Mouse (Mus musculus): ENCODE data around the gene Mxd1. TPM values are rescaled to one million over a fixed set of nuclear protein-coding genes. Genes with fewer than 3 reads are reported as not detected.

The Mxd1 gene
- polyA plus RNA-seq, 1 experiment from 2014 or later: 6.4 TPM

DNA sequence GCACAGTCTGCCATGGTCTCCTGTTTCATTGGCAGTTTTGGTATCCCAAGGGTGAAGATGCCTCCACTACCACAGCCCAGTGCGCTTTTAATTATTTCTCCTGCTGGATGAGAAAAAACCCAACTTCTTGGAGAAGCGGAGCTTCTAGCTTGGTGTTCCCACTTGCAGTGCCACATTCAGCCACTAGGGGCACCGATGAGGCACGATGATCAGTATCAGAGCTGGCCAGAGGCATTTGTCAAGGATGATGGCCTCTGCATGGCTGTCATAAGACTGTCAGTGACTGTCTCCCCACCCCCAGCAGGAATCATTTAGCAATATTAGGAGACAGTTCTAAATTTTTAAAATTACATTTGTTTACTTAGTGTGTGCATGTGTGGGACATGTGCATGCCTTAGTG, 69.8 kb downstream of the Mxd1 start:
- Histone ChIP-seq H3K9ac (ENCODE audit: low read depth, low read length) (no peak overlapping the region), H3K9me3 (replicated peaks; ENCODE audit: low read length) (no peaks in the 10 kb centered on the region), H3K4me2 (ENCODE audit: low read length) (no peak overlapping the region), H3K36me3 (ENCODE audit: insufficient read depth, low read length) (no peaks in the 10 kb centered on the region), H3K4me3 (replicated peaks; ENCODE audit: low read depth, low read length) (no peak overlapping the region), H3K27ac (no peak overlapping the region), H3K27me3 (ENCODE audit: insufficient read depth, low read length) (no peaks in the 10 kb centered on the region), H3K4me1 (replicated peaks; ENCODE audit: insufficient read depth, low read length) (no peaks in the 10 kb centered on the region)
- ATAC-seq (replicated peaks; ENCODE audit: low FRiP score, low read depth) (peak; percentile 52; the same call in 1 of the 2 replicates), DNase-seq (ENCODE audit: low spot score) (peak; percentile 70)
- TF ChIP-seq CTCF (IDR thresholded peaks at IDR 0.05; ENCODE audit: low read depth): peak; percentile 88
- 17% methylated on average over 4 of the region's 4 CpGs for WGBS

DNA sequence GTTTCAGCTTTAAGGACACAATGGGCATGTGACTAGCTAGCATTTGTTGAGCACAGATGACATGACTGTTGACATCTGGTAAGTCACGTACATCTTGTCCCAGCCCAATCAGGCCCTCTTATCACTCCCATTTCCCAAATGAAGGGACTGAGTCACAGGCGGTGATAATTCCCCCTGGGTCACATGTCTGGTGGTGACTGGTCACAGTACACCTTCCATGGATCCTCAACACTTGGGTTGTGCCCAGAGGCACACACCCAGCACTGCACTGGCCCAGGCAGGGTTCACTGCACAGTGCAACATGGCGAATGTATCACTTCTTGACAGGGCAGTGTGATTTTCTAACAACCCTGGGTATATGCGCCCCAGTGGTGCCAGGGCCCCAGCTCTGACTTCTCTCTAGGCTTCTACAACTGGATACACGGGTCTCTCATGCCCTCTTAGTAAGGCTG, 70.2 kb downstream of the Mxd1 start:
- Histone ChIP-seq H3K4me2 (ENCODE audit: low read length) (no peak overlapping the region), H3K27ac (no peak overlapping the region), H3K4me3 (replicated peaks; ENCODE audit: low read depth, low read length) (no peak overlapping the region), H3K4me1 (replicated peaks; ENCODE audit: insufficient read depth, low read length) (no peaks in the 10 kb centered on the region), H3K9ac (ENCODE audit: low read depth, low read length) (no peak overlapping the region), H3K27me3 (ENCODE audit: insufficient read depth, low read length) (no peaks in the 10 kb centered on the region), H3K9me3 (replicated peaks; ENCODE audit: low read length) (no peaks in the 10 kb centered on the region), H3K36me3 (ENCODE audit: insufficient read depth, low read length) (no peaks in the 10 kb centered on the region)
- TF ChIP-seq CTCF (IDR thresholded peaks at IDR 0.05; ENCODE audit: low read depth): no peak
- WGBS: 72% methylated on average over 5 of the region's 5 CpGs
- DNase-seq (ENCODE audit: low spot score) (no peak), ATAC-seq (replicated peaks; ENCODE audit: low FRiP score, low read depth) (no peak; the same call in 1 of the 2 replicates)

Other genes with a start within 250 kb of the Mxd1 start
- gene Gm44790, start 242.5 kb downstream of the Mxd1 start, polyA plus RNA-seq (2015; fragmentation: Nextera tagmentation; extraction: Ambion mirVana): not detected in 2 replicates
- 22.5 and 23.1 TPM in 2 replicates for gene C87436, start 230.8 kb downstream of the Mxd1 start, polyA plus RNA-seq (2015; fragmentation: Nextera tagmentation; extraction: Ambion mirVana)
- 488 and 506 TPM in 2 replicates for gene Pcbp1, start 142.8 kb downstream of the Mxd1 start, polyA plus RNA-seq (2015; fragmentation: Nextera tagmentation; extraction: Ambion mirVana)
- gene Asprv1, start 41.0 kb downstream of the Mxd1 start, polyA plus RNA-seq (2015; fragmentation: Nextera tagmentation; extraction: Ambion mirVana): 1.7 and 1.8 TPM in 2 replicates
- 120 and 123 TPM in 2 replicates for gene Snrnp27, start 15.4 kb upstream of the Mxd1 start, polyA plus RNA-seq (2015; fragmentation: Nextera tagmentation; extraction: Ambion mirVana)
- gene Gmcl1, start 64.2 kb upstream of the Mxd1 start, polyA plus RNA-seq (2015; fragmentation: Nextera tagmentation; extraction: Ambion mirVana): 25.7 and 28.4 TPM in 2 replicates
- 76.3 and 80.8 TPM in 2 replicates for gene Anxa4, start 124.4 kb upstream of the Mxd1 start, polyA plus RNA-seq (2015; fragmentation: Nextera tagmentation; extraction: Ambion mirVana)
- 7.3 and 7.8 TPM in 2 replicates for gene Aak1, start 180.4 kb upstream of the Mxd1 start, polyA plus RNA-seq (2015; fragmentation: Nextera tagmentation; extraction: Ambion mirVana)

Measured in kidney, postnatal 0 days (tissue).